Mouse (Mus musculus): ENCODE measurements around the gene Klhl25. TPM values are rescaled to one million over a fixed set of nuclear protein-coding genes. Genes with fewer than 3 reads are reported as not detected.
"Not testable (repeated sequence)": the region's sequence is repeated elsewhere in the genome, so short reads cannot be mapped to it uniquely, and the experiment has no call there.

The Klhl25 gene
- polyA plus RNA-seq, 1 experiment from 2014 or later, result 40.1 TPM

DNA sequence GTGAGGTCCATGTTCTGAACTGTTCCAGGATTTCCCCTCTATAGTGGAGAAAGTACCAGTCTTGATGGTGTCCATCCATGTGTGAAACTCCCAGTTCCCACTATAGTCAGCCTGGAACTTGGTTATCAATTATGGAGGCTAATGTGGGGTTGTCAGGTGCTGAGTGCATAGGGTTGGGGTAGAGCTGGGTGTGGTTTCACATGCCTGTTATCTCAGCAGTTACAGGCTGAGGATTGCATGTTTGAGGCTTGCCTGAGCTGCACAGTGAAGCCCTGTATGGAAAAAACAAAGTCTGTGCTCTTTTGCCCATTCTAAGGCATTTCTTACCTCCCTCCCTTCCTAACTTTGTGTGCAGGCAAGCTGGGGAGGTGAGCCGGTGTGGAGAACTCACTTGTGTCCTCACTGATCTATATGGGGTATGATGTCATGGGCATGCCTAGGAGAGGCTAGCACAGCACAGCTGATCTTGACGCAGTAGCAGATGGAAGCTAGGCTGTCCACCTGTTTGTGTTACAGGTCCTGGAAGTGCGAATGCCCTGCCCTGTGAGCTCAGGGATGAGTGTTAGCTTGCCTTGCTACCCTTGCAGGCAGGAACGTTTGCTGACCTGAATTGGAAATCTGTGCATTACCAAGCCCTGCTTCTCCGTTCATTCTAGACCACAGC is 15.3 kb downstream of the Klhl25 start:
- H3K4me1 ChIP-seq; ATAC-seq (replicated peaks); H3K4me2 ChIP-seq (replicated peaks); H3K27me3 ChIP-seq; H3K27ac ChIP-seq (replicated peaks); H3K9me3 ChIP-seq; H3K4me3 ChIP-seq; H3K9ac ChIP-seq (replicated peaks): not testable (repeated sequence)
- H3K36me3 ChIP-seq, result peaks cover 31% of the 10 kb centered on the region
- WGBS, result 92% methylated on average over 5 of the region's 5 CpGs

DNA sequence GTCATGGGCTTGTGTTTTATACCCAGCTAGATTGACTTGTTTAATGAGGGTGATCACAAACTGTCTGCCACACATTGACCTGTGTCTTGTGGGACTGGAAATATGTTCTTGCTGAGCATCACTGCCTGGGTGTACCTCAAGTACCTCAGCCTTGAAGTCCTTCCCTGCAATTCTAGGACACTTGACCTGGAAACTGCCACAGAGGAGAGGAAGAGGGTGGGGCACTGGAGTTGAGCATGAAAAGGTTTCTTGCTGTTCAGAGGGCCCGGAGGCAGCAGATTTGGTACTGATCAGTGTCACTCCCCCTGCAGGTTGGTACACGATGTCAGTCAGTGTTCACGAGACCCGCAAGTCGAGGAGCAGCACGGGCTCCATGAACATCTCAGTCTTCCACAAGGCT is 16.9 kb downstream of the Klhl25 start:
- no peak overlapping the region for H3K4me2 ChIP-seq (replicated peaks)
- H3K4me3 ChIP-seq, result no peak overlapping the region
- WGBS, result 97% methylated on average over 6 of the region's 6 CpGs
- no peak overlapping the region for H3K27ac ChIP-seq (replicated peaks)
- no peaks in the 10 kb centered on the region for H3K9me3 ChIP-seq
- no peaks in the 10 kb centered on the region for H3K4me1 ChIP-seq
- no peaks in the 10 kb centered on the region for H3K27me3 ChIP-seq
- ATAC-seq (replicated peaks), result no peak
- H3K9ac ChIP-seq (replicated peaks), result no peak overlapping the region
- H3K36me3 ChIP-seq, result peaks cover 35% of the 10 kb centered on the region

DNA sequence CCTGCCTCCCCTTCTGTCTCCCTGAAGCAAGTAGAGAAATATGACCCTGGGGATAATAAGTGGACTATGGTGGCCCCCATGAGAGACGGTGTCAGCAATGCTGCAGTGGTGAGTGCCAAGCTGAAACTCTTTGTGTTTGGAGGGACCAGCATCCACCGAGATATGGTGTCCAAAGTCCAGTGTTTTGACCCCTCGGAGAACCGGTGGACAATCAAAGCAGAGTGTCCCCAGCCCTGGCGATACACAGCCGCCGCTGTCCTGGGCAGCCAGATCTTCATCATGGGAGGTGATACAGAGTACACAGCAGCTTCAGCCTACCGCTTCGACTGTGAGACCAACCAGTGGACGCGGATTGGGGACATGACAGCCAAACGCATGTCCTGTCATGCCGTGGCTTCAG is 18.4 kb downstream of the Klhl25 start:
- Histone ChIP-seq H3K9me3 (no peaks in the 10 kb centered on the region), H3K9ac (replicated peaks) (no peak overlapping the region), H3K27ac (replicated peaks) (no peak overlapping the region), H3K4me3 (no peak overlapping the region), H3K4me2 (replicated peaks) (no peak overlapping the region), H3K27me3 (no peaks in the 10 kb centered on the region), H3K36me3 (peaks cover 35% of the 10 kb centered on the region), H3K4me1 (no peaks in the 10 kb centered on the region)
- ATAC-seq (replicated peaks), result no peak
- WGBS, result 95% methylated on average over 13 of the region's 13 CpGs

DNA sequence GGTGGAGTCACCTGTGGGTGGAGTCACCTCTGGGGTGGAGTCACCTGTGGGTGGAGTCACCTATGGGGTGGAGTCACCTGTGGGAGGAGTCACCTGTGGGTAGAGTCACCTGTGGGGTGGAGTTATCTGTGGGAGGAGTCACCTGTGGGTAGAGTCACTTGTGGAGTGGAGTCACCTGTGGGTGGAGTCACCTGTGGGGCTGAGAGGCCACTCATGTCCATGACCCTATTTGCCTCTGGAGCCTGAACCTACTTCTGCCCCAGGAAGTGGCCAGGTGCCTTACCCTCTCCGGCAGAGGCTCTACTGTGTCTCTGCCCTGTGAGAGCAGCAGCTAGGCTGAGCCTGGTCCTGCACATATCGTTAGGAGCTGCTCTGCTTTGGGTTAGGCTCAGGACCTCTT is 20.6 kb downstream of the Klhl25 start:
- ATAC-seq (replicated peaks), result no peak
- H3K9ac ChIP-seq (replicated peaks), result no peak overlapping the region
- H3K4me3 ChIP-seq, result no peak overlapping the region
- no peaks in the 10 kb centered on the region for H3K4me1 ChIP-seq
- WGBS, result 86% methylated on average over 2 of the region's 2 CpGs
- H3K27me3 ChIP-seq, result no peaks in the 10 kb centered on the region
- no peak overlapping the region for H3K4me2 ChIP-seq (replicated peaks)
- peaks cover 43% of the 10 kb centered on the region for H3K36me3 ChIP-seq
- H3K9me3 ChIP-seq, result no peaks in the 10 kb centered on the region
- H3K27ac ChIP-seq (replicated peaks), result no peak overlapping the region

DNA sequence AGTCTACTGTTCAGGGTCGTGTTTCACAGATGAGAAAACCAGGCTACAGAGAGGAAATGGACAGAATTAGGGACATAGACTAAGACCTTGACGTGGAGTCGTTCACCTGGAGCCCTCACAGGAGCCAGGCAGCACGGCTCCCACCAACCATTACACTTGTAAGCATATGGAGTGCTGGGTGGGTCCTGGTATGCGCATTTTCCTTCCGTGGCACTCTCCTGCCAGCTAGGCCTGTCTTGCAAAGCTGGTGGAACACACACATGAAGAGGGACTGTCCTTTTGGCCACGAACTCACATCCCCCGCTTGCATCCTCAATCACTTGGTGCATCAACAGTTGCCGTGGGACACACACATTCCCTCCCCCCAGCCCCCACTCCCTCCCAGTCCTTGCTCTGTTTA is 22.4 kb downstream of the Klhl25 start:
- H3K27me3 ChIP-seq, result no peaks in the 10 kb centered on the region
- no peak for ATAC-seq (replicated peaks)
- no peaks in the 10 kb centered on the region for H3K9me3 ChIP-seq
- no peak overlapping the region for H3K4me3 ChIP-seq
- no peak overlapping the region for H3K9ac ChIP-seq (replicated peaks)
- peaks cover 43% of the 10 kb centered on the region for H3K36me3 ChIP-seq
- H3K4me2 ChIP-seq (replicated peaks), result no peak overlapping the region
- 70% methylated on average over 9 of the region's 9 CpGs for WGBS
- H3K27ac ChIP-seq (replicated peaks), result no peak overlapping the region
- H3K4me1 ChIP-seq, result no peaks in the 10 kb centered on the region

DNA sequence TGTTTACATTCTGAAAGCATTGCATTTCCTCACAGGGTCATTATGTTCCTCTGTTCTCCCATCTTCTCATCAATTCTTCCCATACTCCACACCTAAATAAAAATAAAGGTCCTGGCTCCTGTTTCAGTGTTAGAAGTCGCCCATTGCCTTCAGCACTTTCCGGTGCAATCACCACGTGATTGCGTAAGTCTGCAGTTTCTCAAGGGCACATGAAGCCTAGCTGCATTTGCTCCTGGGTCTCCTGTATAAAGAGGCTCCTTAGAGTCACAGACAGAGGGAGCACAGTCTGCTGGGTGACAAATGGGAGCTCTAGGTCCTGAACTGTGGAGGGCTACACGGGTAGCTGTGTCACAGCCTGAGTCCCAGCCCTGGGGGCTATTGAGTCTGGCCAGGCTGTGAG is 24.1 kb downstream of the Klhl25 start:
- Histone ChIP-seq H3K27me3 (no peaks in the 10 kb centered on the region), H3K27ac (replicated peaks) (no peak overlapping the region), H3K9me3 (no peaks in the 10 kb centered on the region), H3K4me3 (no peak overlapping the region), H3K36me3 (peaks cover 27% of the 10 kb centered on the region), H3K9ac (replicated peaks) (no peak overlapping the region), H3K4me2 (replicated peaks) (no peak overlapping the region), H3K4me1 (no peaks in the 10 kb centered on the region)
- ATAC-seq (replicated peaks), result no peak
- 82% methylated on average over 5 of the region's 5 CpGs for WGBS

DNA sequence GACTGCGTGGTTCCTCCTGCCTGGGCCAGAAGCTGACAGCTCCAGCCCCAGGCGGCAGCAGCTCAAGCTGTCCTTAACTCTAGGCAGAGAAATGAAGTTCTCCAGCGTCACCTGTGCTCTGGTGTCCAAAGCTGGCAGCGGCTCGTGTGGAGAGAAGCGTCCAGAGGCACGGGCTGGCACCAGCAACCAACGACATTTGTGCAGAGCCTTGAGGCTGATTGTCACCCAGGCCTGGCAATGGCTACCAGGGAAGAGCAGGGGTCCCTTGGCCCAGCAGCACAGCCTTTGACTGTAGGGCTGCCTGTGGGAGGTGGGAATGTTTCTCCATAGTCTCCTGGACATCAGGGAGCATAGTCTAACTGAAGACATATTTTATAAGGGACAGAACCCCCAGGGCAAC is 24.6 kb downstream of the Klhl25 start:
- no peak for ATAC-seq (replicated peaks)
- no peaks in the 10 kb centered on the region for H3K9me3 ChIP-seq
- WGBS, result 86% methylated on average over 8 of the region's 8 CpGs
- H3K4me2 ChIP-seq (replicated peaks), result no peak overlapping the region
- H3K27me3 ChIP-seq, result no peaks in the 10 kb centered on the region
- no peak overlapping the region for H3K9ac ChIP-seq (replicated peaks)
- H3K4me3 ChIP-seq, result no peak overlapping the region
- no peak overlapping the region for H3K27ac ChIP-seq (replicated peaks)
- peaks cover 24% of the 10 kb centered on the region for H3K36me3 ChIP-seq
- H3K4me1 ChIP-seq, result no peaks in the 10 kb centered on the region

DNA sequence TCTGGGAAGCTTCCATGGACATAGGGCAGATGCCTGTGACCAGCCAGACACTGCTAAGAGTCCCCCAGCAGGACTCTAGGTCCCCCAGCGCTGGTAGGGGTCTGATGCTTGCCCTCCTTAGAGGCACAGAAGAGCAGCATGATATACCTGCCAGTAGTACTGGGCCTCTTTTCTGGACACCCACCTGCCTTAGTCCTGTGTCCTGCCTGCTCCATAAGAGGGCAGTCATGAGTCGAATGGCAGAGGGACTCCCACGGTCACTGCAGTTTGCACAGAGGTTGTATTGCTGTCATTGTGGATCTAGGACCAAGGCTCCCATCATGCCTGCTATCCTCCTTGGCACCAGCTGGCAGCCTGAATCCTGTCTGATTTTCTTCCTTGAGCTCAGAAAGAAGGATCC is 25.1 kb downstream of the Klhl25 start:
- Histone ChIP-seq H3K4me3 (no peak overlapping the region), H3K9ac (replicated peaks) (no peak overlapping the region), H3K27me3 (no peaks in the 10 kb centered on the region), H3K36me3 (peaks cover 21% of the 10 kb centered on the region), H3K4me1 (no peaks in the 10 kb centered on the region), H3K27ac (replicated peaks) (no peak overlapping the region), H3K9me3 (no peaks in the 10 kb centered on the region), H3K4me2 (replicated peaks) (no peak overlapping the region)
- 83% methylated on average over 3 of the region's 3 CpGs for WGBS
- no peak for ATAC-seq (replicated peaks)

DNA sequence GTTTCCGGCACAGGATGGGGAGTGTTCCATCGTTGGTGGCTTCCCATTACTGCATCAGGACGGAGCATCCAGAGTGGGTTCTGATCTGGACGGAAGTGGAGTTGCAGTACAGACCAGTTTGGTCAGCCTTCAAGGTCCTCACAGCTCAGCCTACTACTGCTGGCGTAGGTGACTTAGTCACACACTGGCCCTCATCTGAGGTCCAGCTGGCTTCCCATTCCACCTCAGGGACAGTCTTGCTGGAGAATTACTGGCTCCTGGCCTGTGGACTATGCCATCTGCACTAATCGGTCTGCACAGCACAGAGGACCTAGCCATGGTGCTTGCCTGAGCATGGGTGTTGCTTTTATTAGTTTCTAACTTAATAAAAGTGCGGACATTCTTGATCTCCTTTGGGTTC is 25.6 kb downstream of the Klhl25 start:
- Histone ChIP-seq H3K4me1 (no peaks in the 10 kb centered on the region), H3K9ac (replicated peaks) (no peak overlapping the region), H3K4me3 (no peak overlapping the region), H3K36me3 (peaks cover 21% of the 10 kb centered on the region), H3K27me3 (no peaks in the 10 kb centered on the region), H3K27ac (replicated peaks) (no peak overlapping the region), H3K4me2 (replicated peaks) (no peak overlapping the region), H3K9me3 (no peaks in the 10 kb centered on the region)
- WGBS, result 94% methylated on average over 7 of the region's 7 CpGs
- ATAC-seq (replicated peaks), result no peak

DNA sequence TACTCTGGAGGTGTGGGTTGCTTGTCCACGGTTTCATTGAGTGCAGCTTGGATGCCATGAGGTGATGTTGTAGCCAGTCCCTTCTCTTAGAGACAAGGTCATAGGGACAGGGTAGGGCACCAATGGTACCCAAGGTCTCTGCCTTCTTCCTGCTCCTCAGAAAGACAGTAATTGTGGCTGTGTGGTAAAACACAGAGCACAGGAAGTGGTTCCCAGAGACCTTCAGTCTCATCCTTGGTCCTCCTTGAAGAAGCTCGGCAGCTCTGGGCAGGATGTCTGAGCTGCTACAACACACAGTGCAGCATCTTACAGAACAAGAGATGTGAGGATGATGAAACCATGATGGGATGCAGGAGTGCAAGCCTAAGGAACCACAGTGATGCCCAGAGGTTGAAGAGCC is 31.3 kb downstream of the Klhl25 start:
- not testable (repeated sequence) for H3K36me3 ChIP-seq; H3K4me2 ChIP-seq (replicated peaks); ATAC-seq (replicated peaks); H3K4me3 ChIP-seq; H3K27ac ChIP-seq (replicated peaks); H3K27me3 ChIP-seq; H3K9ac ChIP-seq (replicated peaks); H3K9me3 ChIP-seq; H3K4me1 ChIP-seq
- WGBS, result 90% methylated on average over 2 of the region's 2 CpGs

DNA sequence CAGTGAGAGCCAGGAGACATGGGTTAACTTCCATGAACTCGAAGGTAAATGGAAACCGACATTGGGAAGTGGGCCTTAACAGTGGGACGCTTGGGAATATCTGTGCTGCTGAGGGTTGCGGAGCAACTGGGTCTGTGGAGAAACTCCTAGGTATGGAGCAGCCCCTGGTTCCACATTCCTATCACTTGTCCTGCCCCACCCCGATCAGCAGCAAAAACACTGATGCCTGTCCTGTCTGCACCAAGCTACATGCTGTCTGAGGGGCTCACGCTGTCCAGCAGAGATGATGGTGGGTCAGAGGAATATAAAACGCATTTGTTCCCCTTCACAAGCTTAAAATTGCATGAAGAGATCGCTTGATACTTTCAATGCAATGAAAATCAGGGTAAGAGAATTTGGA is 32.1 kb downstream of the Klhl25 start:
- 69% methylated on average over 8 of the region's 8 CpGs for WGBS

DNA sequence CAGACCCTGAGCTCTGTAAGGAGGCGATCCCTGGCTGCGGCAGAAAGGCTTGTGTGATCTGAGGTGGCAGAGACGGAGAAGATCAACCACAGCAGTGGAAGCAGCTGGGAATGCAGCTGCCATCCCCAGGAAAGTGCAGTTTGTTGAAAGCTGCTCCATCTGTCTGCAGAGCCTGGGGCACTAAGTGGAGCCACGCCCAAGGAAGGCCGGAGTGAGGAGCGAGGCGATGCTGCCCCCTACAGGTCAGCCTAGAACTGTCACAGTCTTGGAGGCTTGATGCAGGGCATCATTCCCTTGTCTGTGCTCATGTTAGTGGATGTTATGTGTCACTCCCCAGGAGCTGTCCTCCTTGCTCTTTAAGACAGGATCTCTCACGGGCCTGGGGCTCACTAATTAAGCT is 32.5 kb downstream of the Klhl25 start:
- WGBS, result 5% methylated on average over 8 of the region's 8 CpGs

More for the DNA sequence above, 32.1 kb downstream of the Klhl25 start:
- Histone ChIP-seq H3K36me3 (no peaks in the 10 kb centered on the region), H3K4me2 (replicated peaks) (peak overlapping the region; percentile 15; the same call in 1 of the 2 replicates), H3K9me3 (no peaks in the 10 kb centered on the region), H3K27ac (replicated peaks) (peak overlapping the region; percentile 23; the same call in 1 of the 2 replicates), H3K27me3 (no peaks in the 10 kb centered on the region), H3K9ac (replicated peaks) (no peak overlapping the region), H3K4me3 (no peak overlapping the region), H3K4me1 (peaks cover 7% of the 10 kb centered on the region)
- ATAC-seq (replicated peaks), result peak; percentile 57

DNA sequence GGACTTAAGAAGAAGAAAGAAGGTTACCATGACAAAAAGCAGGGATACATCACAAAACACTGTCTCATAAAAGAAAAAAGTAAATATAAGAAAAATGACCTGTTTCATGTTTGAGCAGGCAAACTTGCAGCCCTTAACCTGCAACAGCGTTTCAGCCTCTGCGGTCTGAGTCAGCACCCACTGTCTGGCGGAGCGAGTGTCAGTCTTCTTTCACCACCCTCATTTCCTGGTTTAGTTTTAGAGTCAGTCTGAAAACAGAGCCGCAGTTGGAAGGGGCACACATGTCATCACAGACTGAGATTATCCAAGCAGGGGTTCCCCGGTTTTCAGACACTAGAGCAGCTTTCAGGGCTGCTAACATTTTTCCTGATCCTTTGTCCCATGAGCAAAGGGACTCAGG is 33.3 kb downstream of the Klhl25 start:
- Histone ChIP-seq H3K9ac (replicated peaks) (no peak overlapping the region), H3K4me2 (replicated peaks) (no peak overlapping the region), H3K27ac (replicated peaks) (no peak overlapping the region), H3K4me3 (no peak overlapping the region), H3K4me1 (peaks cover 7% of the 10 kb centered on the region), H3K36me3 (no peaks in the 10 kb centered on the region), H3K9me3 (no peaks in the 10 kb centered on the region), H3K27me3 (no peaks in the 10 kb centered on the region)
- ATAC-seq (replicated peaks), result no peak
- 72% methylated on average over 6 of the region's 6 CpGs for WGBS

More for the DNA sequence above, 32.5 kb downstream of the Klhl25 start:
- H3K4me2 ChIP-seq (replicated peaks), result peak overlapping the region; percentile 15; the same call in 1 of the 2 replicates
- ATAC-seq (replicated peaks), result peak; percentile 93
- H3K9me3 ChIP-seq, result no peaks in the 10 kb centered on the region
- no peak overlapping the region for H3K9ac ChIP-seq (replicated peaks)
- H3K27ac ChIP-seq (replicated peaks), result peak overlapping the region; percentile 23; the same call in 1 of the 2 replicates
- no peak overlapping the region for H3K4me3 ChIP-seq
- peaks cover 7% of the 10 kb centered on the region for H3K4me1 ChIP-seq
- no peaks in the 10 kb centered on the region for H3K36me3 ChIP-seq
- H3K27me3 ChIP-seq, result no peaks in the 10 kb centered on the region

Data from forebrain, embryonic 15.5 days (tissue).